Mouse (Mus musculus): ENCODE data around the gene Uvrag.

Uvrag gene

GRCm38 (mm10) chr7:99086646-99087443 lies 54.1 kb downstream of the Uvrag start:
- TF ChIP-seq CTCF (conservative IDR thresholded peaks at IDR 0.05; ENCODE audit: low read length) (no peak), NANOG (IDR thresholded peaks at IDR 0.05; ENCODE audit: borderline replicate concordance, low read length) (no peak), POU5F1 (IDR thresholded peaks at IDR 0.05; ENCODE audit: borderline replicate concordance, low read length) (no peak)
- H3K4me1 ChIP-seq (replicated peaks; ENCODE audit: low read depth, low read length) = peaks cover 23% of the 10 kb centered on the region
- H3K9me3 ChIP-seq (ENCODE audit: low read length) = no peaks in the 10 kb centered on the region
- no peaks in the 10 kb centered on the region for H3K27me3 ChIP-seq (ENCODE audit: insufficient read depth, low read length)
- H3K4me3 ChIP-seq (replicated peaks; ENCODE audit: low read length) = no peak overlapping the region
- H3K36me3 ChIP-seq (ENCODE audit: insufficient read depth, low read length) = peaks cover 25% of the 10 kb centered on the region

- Histone ChIP-seq H3K27me3 (ENCODE audit: insufficient read depth, low read length) (no peaks in the 10 kb centered on the region), H3K36me3 (ENCODE audit: insufficient read depth, low read length) (peaks cover 25% of the 10 kb centered on the region), H3K9me3 (ENCODE audit: low read length) (no peaks in the 10 kb centered on the region), H3K4me1 (replicated peaks; ENCODE audit: low read depth, low read length) (peaks cover 23% of the 10 kb centered on the region), H3K4me3 (replicated peaks; ENCODE audit: low read length) (no peak overlapping the region)
- TF ChIP-seq POU5F1 (IDR thresholded peaks at IDR 0.05; ENCODE audit: borderline replicate concordance, low read length) = no peak
- no peak for TF ChIP-seq CTCF (conservative IDR thresholded peaks at IDR 0.05; ENCODE audit: low read length)
- no peak for TF ChIP-seq NANOG (IDR thresholded peaks at IDR 0.05; ENCODE audit: borderline replicate concordance, low read length)
Measured at GRCm38 (mm10) chr7:99085249-99085648, 55.7 kb downstream of the Uvrag start.

- no peaks in the 10 kb centered on the region for H3K9me3 ChIP-seq (ENCODE audit: low read length)
- TF ChIP-seq NANOG (IDR thresholded peaks at IDR 0.05; ENCODE audit: borderline replicate concordance, low read length) = no peak
- TF ChIP-seq POU5F1 (IDR thresholded peaks at IDR 0.05; ENCODE audit: borderline replicate concordance, low read length) = no peak
- peak; percentile 95 for TF ChIP-seq CTCF (conservative IDR thresholded peaks at IDR 0.05; ENCODE audit: low read length)
- H3K4me3 ChIP-seq (replicated peaks; ENCODE audit: low read length) = no peak overlapping the region
- no peaks in the 10 kb centered on the region for H3K27me3 ChIP-seq (ENCODE audit: insufficient read depth, low read length)
- H3K4me1 ChIP-seq (replicated peaks; ENCODE audit: low read depth, low read length) = peaks cover 16% of the 10 kb centered on the region
- no peaks in the 10 kb centered on the region for H3K36me3 ChIP-seq (ENCODE audit: insufficient read depth, low read length)
Measured at GRCm38 (mm10) chr7:99079522-99079921, 61.4 kb downstream of the Uvrag start.

GRCm38 (mm10) chr7:99078805-99079204 lies 62.1 kb downstream of the Uvrag start:
- TF ChIP-seq NANOG (IDR thresholded peaks at IDR 0.05; ENCODE audit: borderline replicate concordance, low read length) (no peak), CTCF (conservative IDR thresholded peaks at IDR 0.05; ENCODE audit: low read length) (no peak), POU5F1 (IDR thresholded peaks at IDR 0.05; ENCODE audit: borderline replicate concordance, low read length) (no peak)
- no peaks in the 10 kb centered on the region for H3K9me3 ChIP-seq (ENCODE audit: low read length)
- H3K4me1 ChIP-seq (replicated peaks; ENCODE audit: low read depth, low read length) = peaks cover 19% of the 10 kb centered on the region
- H3K27me3 ChIP-seq (ENCODE audit: insufficient read depth, low read length) = no peaks in the 10 kb centered on the region
- H3K4me3 ChIP-seq (replicated peaks; ENCODE audit: low read length) = no peak overlapping the region
- H3K36me3 ChIP-seq (ENCODE audit: insufficient read depth, low read length) = no peaks in the 10 kb centered on the region

GRCm38 (mm10) chr7:99077234-99077633 lies 63.7 kb downstream of the Uvrag start:
- peaks cover 23% of the 10 kb centered on the region for H3K4me1 ChIP-seq (replicated peaks; ENCODE audit: low read depth, low read length)
- no peak for TF ChIP-seq POU5F1 (IDR thresholded peaks at IDR 0.05; ENCODE audit: borderline replicate concordance, low read length)
- no peaks in the 10 kb centered on the region for H3K36me3 ChIP-seq (ENCODE audit: insufficient read depth, low read length)
- H3K27me3 ChIP-seq (ENCODE audit: insufficient read depth, low read length) = no peaks in the 10 kb centered on the region
- no peaks in the 10 kb centered on the region for H3K9me3 ChIP-seq (ENCODE audit: low read length)
- H3K4me3 ChIP-seq (replicated peaks; ENCODE audit: low read length) = no peak overlapping the region

GRCm38 (mm10) chr7:99075101-99075500 lies 65.8 kb downstream of the Uvrag start:
- TF ChIP-seq POU5F1 (IDR thresholded peaks at IDR 0.05; ENCODE audit: borderline replicate concordance, low read length) (no peak), NANOG (IDR thresholded peaks at IDR 0.05; ENCODE audit: borderline replicate concordance, low read length) (no peak), CTCF (conservative IDR thresholded peaks at IDR 0.05; ENCODE audit: low read length) (no peak)
- H3K36me3 ChIP-seq (ENCODE audit: insufficient read depth, low read length) = no peaks in the 10 kb centered on the region
- no peaks in the 10 kb centered on the region for H3K27me3 ChIP-seq (ENCODE audit: insufficient read depth, low read length)
- H3K4me1 ChIP-seq (replicated peaks; ENCODE audit: low read depth, low read length) = peaks cover 23% of the 10 kb centered on the region
- no peak overlapping the region for H3K4me3 ChIP-seq (replicated peaks; ENCODE audit: low read length)
- H3K9me3 ChIP-seq (ENCODE audit: low read length) = no peaks in the 10 kb centered on the region

GRCm38 (mm10) chr7:99073734-99074372 lies 67.1 kb downstream of the Uvrag start:
- H3K27me3 ChIP-seq (ENCODE audit: insufficient read depth, low read length) = no peaks in the 10 kb centered on the region

GRCm38 (mm10) chr7:99067710-99068109 lies 73.2 kb downstream of the Uvrag start:
- Histone ChIP-seq H3K4me1 (replicated peaks; ENCODE audit: low read depth, low read length) (peaks cover 11% of the 10 kb centered on the region), H3K9me3 (ENCODE audit: low read length) (no peaks in the 10 kb centered on the region), H3K36me3 (ENCODE audit: insufficient read depth, low read length) (no peaks in the 10 kb centered on the region), H3K27me3 (ENCODE audit: insufficient read depth, low read length) (no peaks in the 10 kb centered on the region), H3K4me3 (replicated peaks; ENCODE audit: low read length) (no peak overlapping the region)
- TF ChIP-seq POU5F1 (IDR thresholded peaks at IDR 0.05; ENCODE audit: borderline replicate concordance, low read length) = no peak
- TF ChIP-seq CTCF (conservative IDR thresholded peaks at IDR 0.05; ENCODE audit: low read length) = no peak
- TF ChIP-seq NANOG (IDR thresholded peaks at IDR 0.05; ENCODE audit: borderline replicate concordance, low read length) = no peak

More at GRCm38 (mm10) chr7:99073734-99074372, 67.1 kb downstream of the Uvrag start:
- Histone ChIP-seq H3K4me1 (replicated peaks; ENCODE audit: low read depth, low read length) (peaks cover 18% of the 10 kb centered on the region), H3K4me3 (replicated peaks; ENCODE audit: low read length) (no peak overlapping the region), H3K9me3 (ENCODE audit: low read length) (no peaks in the 10 kb centered on the region), H3K36me3 (ENCODE audit: insufficient read depth, low read length) (no peaks in the 10 kb centered on the region)
- TF ChIP-seq NANOG (IDR thresholded peaks at IDR 0.05; ENCODE audit: borderline replicate concordance, low read length) (no peak), POU5F1 (IDR thresholded peaks at IDR 0.05; ENCODE audit: borderline replicate concordance, low read length) (no peak), CTCF (conservative IDR thresholded peaks at IDR 0.05; ENCODE audit: low read length) (peak; percentile 43)
